In genomic region chr6:86747171-86747570, GRCm38 (mm10) we compare ENCODE assay signal across 10 mouse cellular contexts. TPM values are rescaled to one million over a fixed set of nuclear protein-coding genes. Genes with fewer than 3 reads are reported as not detected.
DNase-seq lines count a peak whose midpoint lies in the region; ATAC-seq and TF ChIP-seq lines count a peak whose summit lies in the region.
"Had no signal": no experiment of that assay in that cellular context is flagged by ENCODE, and none has a peak within 500 bp of the region (broad histone marks: within the 10 kb centered on the region; RNA-seq: fewer than 3 reads in every experiment).

No protein-coding gene starts in this region.

- H3K9me3 ChIP-seq in forebrain, embryonic 10.5 days, result no peaks in the 10 kb centered on the region
- no peaks in the 10 kb centered on the region for H3K9me3 ChIP-seq in forebrain, embryonic 16.5 days (ENCODE audit: control insufficient read depth, low read length)
- no peaks in the 10 kb centered on the region for H3K9me3 ChIP-seq in midbrain, postnatal 0 days (ENCODE audit: low read length)
- no peaks in the 10 kb centered on the region for H3K9me3 ChIP-seq in midbrain, embryonic 13.5 days
- H3K9me3 ChIP-seq in lung, embryonic 14.5 days (ENCODE audit: low read depth, low read length), result peaks cover 3% of the 10 kb centered on the region; the same call in 1 of the 2 replicates
- no peaks in the 10 kb centered on the region for H3K9me3 ChIP-seq in stomach, postnatal 0 days (ENCODE audit: control insufficient read depth, low read length)

- H3K36me3 ChIP-seq in forebrain, embryonic 10.5 days (replicated peaks), result no peaks in the 10 kb centered on the region
- no peaks in the 10 kb centered on the region for H3K36me3 ChIP-seq in forebrain, embryonic 16.5 days (ENCODE audit: control insufficient read depth, insufficient read depth)
- H3K36me3 ChIP-seq in midbrain, postnatal 0 days (ENCODE audit: insufficient read depth, low read length), result no peaks in the 10 kb centered on the region
- H3K36me3 ChIP-seq in midbrain, embryonic 13.5 days, result no peaks in the 10 kb centered on the region
- H3K36me3 ChIP-seq in lung, embryonic 14.5 days (ENCODE audit: insufficient read depth), result 0 out of 2 replicates have a peak, but pooled peaks cover 10% of the 10 kb centered on the region
- 0 out of 2 replicates have a peak, but pooled peaks cover 4% of the 10 kb centered on the region for H3K36me3 ChIP-seq in stomach, postnatal 0 days (ENCODE audit: control insufficient read depth, insufficient read depth, low read length)

- H3K4me1 ChIP-seq in forebrain, embryonic 10.5 days, result no peaks in the 10 kb centered on the region
- no peaks in the 10 kb centered on the region for H3K4me1 ChIP-seq in forebrain, embryonic 16.5 days (replicated peaks; ENCODE audit: control insufficient read depth, insufficient read depth, low read length)
- no peaks in the 10 kb centered on the region for H3K4me1 ChIP-seq in midbrain, postnatal 0 days (ENCODE audit: insufficient read depth, low read length)
- no peaks in the 10 kb centered on the region for H3K4me1 ChIP-seq in midbrain, embryonic 13.5 days (replicated peaks)
- no peaks in the 10 kb centered on the region for H3K4me1 ChIP-seq in lung, embryonic 14.5 days (ENCODE audit: insufficient read depth)
- no peaks in the 10 kb centered on the region for H3K4me1 ChIP-seq in stomach, postnatal 0 days (replicated peaks; ENCODE audit: control insufficient read depth, insufficient read depth)

- H3K4me3 ChIP-seq in forebrain, embryonic 10.5 days, result no peak overlapping the region
- no peak overlapping the region for H3K4me3 ChIP-seq in forebrain, embryonic 16.5 days (replicated peaks; ENCODE audit: low read length)
- H3K4me3 ChIP-seq in midbrain, postnatal 0 days (ENCODE audit: low read depth, low read length), result no peak overlapping the region
- no peak overlapping the region for H3K4me3 ChIP-seq in midbrain, embryonic 13.5 days (replicated peaks)
- no peak overlapping the region for H3K4me3 ChIP-seq in lung, embryonic 14.5 days (ENCODE audit: low read depth, low read length)
- no peak overlapping the region for H3K4me3 ChIP-seq in stomach, postnatal 0 days (ENCODE audit: low read depth, low read length)
- H3K4me3 ChIP-seq: heart, adult 2 months had no signal

- no peak for TF ChIP-seq EP300 in stomach, postnatal 0 days (optimal IDR thresholded peaks at IDR 0.05)

- no peak overlapping the region for H3K9ac ChIP-seq in forebrain, embryonic 16.5 days (replicated peaks; ENCODE audit: low read depth, low read length)
- H3K9ac ChIP-seq in midbrain, postnatal 0 days (replicated peaks; ENCODE audit: low read length, poor library complexity, severe bottlenecking), result no peak overlapping the region
- H3K9ac ChIP-seq in midbrain, embryonic 13.5 days (replicated peaks), result no peak overlapping the region
- no peak overlapping the region for H3K9ac ChIP-seq in lung, embryonic 14.5 days
- no peak overlapping the region for H3K9ac ChIP-seq in stomach, postnatal 0 days (ENCODE audit: low read length)

- peak; percentile 22 for DNase-seq in forebrain, embryonic 10.5 days (ENCODE audit: extremely low spot score, low spot score)
- DNase-seq in midbrain, postnatal 0 days (ENCODE audit: low spot score), result peak; percentile 71
- DNase-seq in c-Kit-positive CD71-positive TER-119-positive erythroid progenitor cells, embryonic 14.5 days (ENCODE audit: low spot score), result peak; percentile 52
- peak; percentile 57 to 70 for DNase-seq in heart, postnatal 10 days
- DNase-seq in lung, embryonic 14.5 days, result peak; percentile 86
- DNase-seq in stomach, postnatal 0 days (ENCODE audit: low spot score), result peak; percentile 37

- H3K4me2 ChIP-seq in forebrain, embryonic 16.5 days (ENCODE audit: low read length), result no peak overlapping the region
- no peak overlapping the region for H3K4me2 ChIP-seq in midbrain, postnatal 0 days (ENCODE audit: low read depth, low read length, poor library complexity, severe bottlenecking)
- no peak overlapping the region for H3K4me2 ChIP-seq in midbrain, embryonic 13.5 days (replicated peaks)
- H3K4me2 ChIP-seq in lung, embryonic 14.5 days, result no peak overlapping the region
- H3K4me2 ChIP-seq in stomach, postnatal 0 days (replicated peaks; ENCODE audit: low read depth), result no peak overlapping the region

- intact Hi-C loops in heart, postnatal 10 days (cut with DNase I), result loop anchor here (1.0 to 2.0 kb wide), 2 partner anchors 59 to 176 kb away; no protein-coding TSS in a partner anchor

- no peaks in the 10 kb centered on the region for H3K27me3 ChIP-seq in forebrain, embryonic 10.5 days (ENCODE audit: poor library complexity, severe bottlenecking)
- no peaks in the 10 kb centered on the region for H3K27me3 ChIP-seq in forebrain, embryonic 16.5 days (replicated peaks; ENCODE audit: control insufficient read depth, insufficient read depth, low read length)
- H3K27me3 ChIP-seq in midbrain, postnatal 0 days (ENCODE audit: insufficient read depth, low read length), result no peaks in the 10 kb centered on the region
- no peaks in the 10 kb centered on the region for H3K27me3 ChIP-seq in midbrain, embryonic 13.5 days
- H3K27me3 ChIP-seq in lung, embryonic 14.5 days (ENCODE audit: insufficient read depth, low read length), result no peaks in the 10 kb centered on the region
- no peaks in the 10 kb centered on the region for H3K27me3 ChIP-seq in stomach, postnatal 0 days (ENCODE audit: control insufficient read depth, insufficient read depth, low read length)

- no peak overlapping the region for H3K27ac ChIP-seq in forebrain, embryonic 10.5 days
- no peak overlapping the region for H3K27ac ChIP-seq in forebrain, embryonic 16.5 days (ENCODE audit: low read length)
- no peak overlapping the region for H3K27ac ChIP-seq in midbrain, postnatal 0 days (ENCODE audit: low read depth, low read length)
- H3K27ac ChIP-seq in midbrain, embryonic 13.5 days, result no peak overlapping the region
- no peak overlapping the region for H3K27ac ChIP-seq in lung, embryonic 14.5 days (ENCODE audit: low read depth)
- no peak overlapping the region for H3K27ac ChIP-seq in stomach, postnatal 0 days (replicated peaks)
- H3K27ac ChIP-seq: heart, adult 2 months; macrophage had no signal

- TF ChIP-seq CTCF in midbrain, postnatal 0 days (IDR thresholded peaks at IDR 0.05), result peak; percentile 96
- peak; percentile 88 for TF ChIP-seq CTCF in lung, embryonic 14.5 days (IDR thresholded peaks at IDR 0.05; ENCODE audit: low read depth)
- TF ChIP-seq CTCF in stomach, postnatal 0 days (IDR thresholded peaks at IDR 0.05; ENCODE audit: low read depth), result peak; percentile 93

- ATAC-seq in forebrain, embryonic 16.5 days, result no peak
- ATAC-seq in midbrain, postnatal 0 days (ENCODE audit: low FRiP score), result no peak
- no peak for ATAC-seq in midbrain, embryonic 13.5 days
- no peak for ATAC-seq in lung, embryonic 14.5 days (ENCODE audit: insufficient read depth)
- ATAC-seq in stomach, postnatal 0 days (ENCODE audit: low FRiP score, low TSS enrichment), result no peak

RNA-seq across cellular contexts. Expression of gene Gmcl1, which starts 14.0 kb away (rescaled TPM):
- 28.1 and 29.5 TPM in 2 replicates for polyA plus RNA-seq in forebrain, embryonic 10.5 days (2016; fragmentation: Nextera tagmentation; extraction: Ambion mirVana)
- polyA plus RNA-seq in forebrain, embryonic 16.5 days (2015; fragmentation: Nextera tagmentation; extraction: Ambion mirVana), result 41.9 and 47.2 TPM in 2 replicates
- 18.0 and 26.7 TPM in 2 replicates for total RNA-seq in midbrain, postnatal 0 days (2014; rRNA removed)
- 18.7 and 22.4 TPM in 2 replicates for polyA plus RNA-seq in midbrain, postnatal 0 days (2015; fragmentation: Nextera tagmentation; extraction: Ambion mirVana)
- 36.0 and 41.0 TPM in 2 replicates for polyA plus RNA-seq in midbrain, embryonic 13.5 days (2015; fragmentation: Nextera tagmentation; extraction: Ambion mirVana)
- total RNA-seq in heart, postnatal 10 days (2021), result 1 to 10 TPM; 7.8 to 8.8 TPM
- polyA plus RNA-seq in lung, embryonic 14.5 days (2014; fragmentation: Nextera tagmentation; extraction: Ambion mirVana), result 33.4 and 33.8 TPM in 2 replicates
- 11.6 and 14.0 TPM in 2 replicates for polyA plus RNA-seq in stomach, postnatal 0 days (2015; fragmentation: Nextera tagmentation; extraction: Ambion mirVana)

RNA-seq across cellular contexts. Expression of gene Anxa4, which starts 46.2 kb away (rescaled TPM):
- 4.2 TPM in 2 replicates for polyA plus RNA-seq in forebrain, embryonic 10.5 days (2016; fragmentation: Nextera tagmentation; extraction: Ambion mirVana)
- 6.1 and 6.7 TPM in 2 replicates for polyA plus RNA-seq in forebrain, embryonic 16.5 days (2015; fragmentation: Nextera tagmentation; extraction: Ambion mirVana)
- total RNA-seq in midbrain, postnatal 0 days (2014; rRNA removed), result 3.6 and 3.9 TPM in 2 replicates
- 5.0 and 5.7 TPM in 2 replicates for polyA plus RNA-seq in midbrain, postnatal 0 days (2015; fragmentation: Nextera tagmentation; extraction: Ambion mirVana)
- 3.2 and 3.4 TPM in 2 replicates for polyA plus RNA-seq in midbrain, embryonic 13.5 days (2015; fragmentation: Nextera tagmentation; extraction: Ambion mirVana)
- total RNA-seq in heart, postnatal 10 days (2021), result 10 to 100 TPM; 38.5 to 39.6 TPM
- polyA plus RNA-seq in lung, embryonic 14.5 days (2014; fragmentation: Nextera tagmentation; extraction: Ambion mirVana), result 90.4 and 100 TPM in 2 replicates
- 111 and 114 TPM in 2 replicates for polyA plus RNA-seq in stomach, postnatal 0 days (2015; fragmentation: Nextera tagmentation; extraction: Ambion mirVana)

Comparison
In these comparisons a context has a peak if more than half of its experiments do, and no peak if none do; other contexts are left out.
1. DNase-seq: peak in every context shown above with its lines; median percentile 86 in lung, embryonic 14.5 days; 71 in midbrain, postnatal 0 days; 64 in heart, postnatal 10 days; 52 in c-Kit-positive CD71-positive TER-119-positive erythroid progenitor cells, embryonic 14.5 days; 37 in stomach, postnatal 0 days; 22 in forebrain, embryonic 10.5 days.
2. RNA of gene Anxa4, which starts 46.2 kb away (polyA plus RNA-seq): 111 to 114 TPM in stomach, postnatal 0 days and 90.4 to 100 TPM in lung, embryonic 14.5 days; 6.1 to 6.7 TPM in forebrain, embryonic 16.5 days, 5.0 to 5.7 TPM in midbrain, postnatal 0 days, 4.2 TPM in forebrain, embryonic 10.5 days and 3.2 to 3.4 TPM in midbrain, embryonic 13.5 days; every median in the first group is over 10 times any median in the second.
3. Peak in every context shown above with its lines, with median percentiles within 50 percentile points of each other: CTCF ChIP-seq.